Comparison of ENCODE assay signal across 13 mouse cellular contexts in the genomic region with DNA sequence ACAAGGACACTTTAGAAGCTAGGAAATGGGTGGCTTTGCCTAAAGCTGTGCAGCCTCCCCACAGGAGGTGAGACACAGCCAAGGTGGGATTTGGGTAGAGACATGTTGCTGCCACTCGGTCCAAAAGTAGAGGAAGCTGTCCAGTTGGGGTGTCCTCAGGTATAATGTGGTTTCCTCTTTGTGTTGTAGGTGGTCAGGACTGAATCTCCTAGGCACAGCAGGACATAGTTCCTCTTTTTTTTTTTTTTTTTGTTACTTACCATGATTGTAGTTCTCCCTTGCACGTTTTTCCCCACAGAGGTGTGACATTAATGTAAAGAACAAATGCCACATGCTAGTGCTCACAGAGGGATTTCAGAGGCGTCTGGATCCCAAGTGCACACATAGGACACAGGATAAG. TPM values are rescaled to one million over a fixed set of nuclear protein-coding genes. Genes with fewer than 3 reads are reported as not detected.
"Had no signal": no experiment of that assay in that cellular context is flagged by ENCODE, and none has a peak within 500 bp of the region (broad histone marks: within the 10 kb centered on the region; RNA-seq: fewer than 3 reads in every experiment).

No protein-coding gene starts in this region.

- H3K27me3 ChIP-seq: limb, embryonic 13.5 days; midbrain, embryonic 12.5 days had no signal

- H3K36me3 ChIP-seq: limb, embryonic 13.5 days; midbrain, embryonic 12.5 days had no signal

- DNase-seq: kidney, adult 8-10 months; kidney, postnatal 25 days; layer of hippocampus, postnatal 36 days; left cerebral cortex, postnatal 4 days; lung, adult 18-20 months; thymus, adult 18-20 months; thymus, postnatal 36 days had no signal

- H3K9me3 ChIP-seq: limb, embryonic 13.5 days; midbrain, embryonic 12.5 days had no signal

- ATAC-seq: midbrain, embryonic 16.5 days had no signal

- H3K9ac ChIP-seq: limb, embryonic 13.5 days; liver, embryonic 14.5 days; midbrain, embryonic 12.5 days had no signal

- H3K4me3 ChIP-seq: limb, embryonic 13.5 days; midbrain, embryonic 12.5 days had no signal

- H3K4me2 ChIP-seq: limb, embryonic 13.5 days; midbrain, embryonic 12.5 days had no signal

- H3K27ac ChIP-seq: limb, embryonic 13.5 days; liver, embryonic 14.5 days; midbrain, embryonic 12.5 days had no signal

RNA-seq across cellular contexts. Expression of a gene that starts 24.2 kb away (rescaled TPM):
- total RNA-seq: liver, adult 2 months had no signal
- polyA plus RNA-seq: limb, embryonic 13.5 days; midbrain, embryonic 12.5 days; stomach, embryonic 14.5 days had no signal
